In the genomic region with DNA sequence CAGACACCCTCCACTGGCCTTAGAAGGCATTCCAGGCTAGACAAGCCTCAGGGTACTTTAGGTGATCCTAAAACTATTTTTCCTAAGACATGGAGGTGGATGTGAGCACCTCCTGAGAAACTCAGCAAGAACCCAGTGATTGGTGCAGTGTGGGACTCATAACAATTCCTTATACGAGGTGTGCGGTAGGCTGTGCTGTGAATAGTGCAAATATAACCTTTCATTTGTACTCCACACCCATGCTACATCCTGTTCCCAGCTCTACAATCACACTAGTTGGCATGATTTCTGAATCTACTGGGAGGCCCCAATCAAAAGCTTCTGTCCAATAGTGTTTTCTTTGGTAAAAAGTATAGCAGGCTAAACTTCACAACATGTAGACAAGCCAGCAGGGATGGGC, we compare ENCODE assay signal across 13 mouse cellular contexts. TPM values are rescaled to one million over a fixed set of nuclear protein-coding genes. Genes with fewer than 3 reads are reported as not detected.
"Had no signal": no experiment of that assay in that cellular context is flagged by ENCODE, and none has a peak within 500 bp of the region (broad histone marks: within the 10 kb centered on the region; RNA-seq: fewer than 3 reads in every experiment).

No protein-coding gene starts in this region.

- H3K4me3 ChIP-seq: limb, embryonic 10.5 days; liver, embryonic 15.5 days; megakaryocyte, embryonic 14.5 days had no signal

- H3K27ac ChIP-seq: kidney, postnatal 0 days; limb, embryonic 10.5 days; liver, embryonic 15.5 days; macrophage had no signal

- H3K9me3 ChIP-seq: limb, embryonic 10.5 days; liver, embryonic 15.5 days; megakaryocyte, embryonic 14.5 days had no signal

- H3K36me3 ChIP-seq: limb, embryonic 10.5 days; liver, embryonic 15.5 days had no signal

- DNase-seq: lung, adult 2 months; right cerebral cortex, postnatal 4 days had no signal

- H3K9ac ChIP-seq: liver, embryonic 15.5 days had no signal

- H3K27me3 ChIP-seq: liver, embryonic 15.5 days; megakaryocyte, embryonic 14.5 days had no signal

- H3K4me2 ChIP-seq: liver, embryonic 11.5 days; liver, embryonic 15.5 days had no signal

RNA-seq across cellular contexts. Expression of a gene that starts 17.6 kb away (rescaled TPM):
- total RNA-seq: layer of hippocampus, adult 8-10 months; layer of hippocampus, postnatal 14 days; left cerebral cortex, adult 18-20 months; left cerebral cortex, postnatal 10 days; midbrain, postnatal 0 days had no signal
- polyA plus RNA-seq: macrophage had no signal
